Mouse (Mus musculus): ENCODE data around the gene Kifc1. TPM values are rescaled to one million over a fixed set of nuclear protein-coding genes. Genes with fewer than 3 reads are reported as not detected.
A peak's percentile ranks its signal among the peaks of the same experiment; 100 is the strongest.
"Not testable (repeated sequence)": the region's sequence is repeated elsewhere in the genome, so short reads cannot be mapped to it uniquely, and the experiment has no call there.

Kifc1 gene
- total RNA-seq, 2 experiments from 2014 or later: 4.1 to 5.8 TPM

DNA sequence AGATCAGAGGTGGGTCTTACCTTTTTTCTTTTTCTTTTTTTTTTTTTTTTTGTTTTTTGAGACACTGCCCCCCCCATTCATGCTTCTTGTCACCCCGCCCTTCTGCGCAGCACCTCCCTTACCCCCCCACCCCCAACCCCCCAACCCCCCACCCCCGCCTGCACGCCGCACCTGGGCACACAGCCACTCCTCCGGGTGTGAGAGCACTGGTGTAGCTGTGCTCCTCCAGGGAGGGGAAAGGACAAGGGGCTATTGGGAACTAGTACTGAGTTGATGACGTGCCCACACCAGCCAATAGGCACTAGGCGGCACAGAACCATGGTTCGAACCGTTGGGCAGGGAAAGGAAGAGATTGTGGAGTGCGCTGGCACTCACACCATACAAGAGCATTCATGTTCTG, 16.1 kb downstream of the Kifc1 start:
- no peak for DNase-seq
- intact Hi-C loops (cut with DNase I): no loop called here

DNA sequence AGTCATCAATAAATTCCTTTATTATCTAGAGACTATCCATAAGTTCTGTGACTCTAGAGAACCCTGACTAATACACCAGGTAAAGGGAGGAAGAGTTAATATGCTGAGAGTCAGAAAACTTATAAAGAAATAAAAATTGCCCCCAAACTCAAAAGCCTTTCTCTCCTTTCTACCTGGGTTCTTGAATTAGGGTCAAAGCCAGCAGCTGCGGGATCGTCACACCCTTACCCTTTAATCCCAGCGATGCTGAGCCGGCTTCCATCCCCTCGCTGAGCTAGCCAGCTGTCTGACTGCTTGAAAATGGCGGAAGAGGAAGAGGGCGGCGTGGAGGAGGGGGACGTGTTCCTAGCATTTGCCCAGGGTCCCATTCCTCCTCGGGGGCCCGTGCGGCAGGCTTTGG, 16.9 kb downstream of the Kifc1 start, which contains the start of gene Gm7029:
Gm7029 (plus strand) TSS at position 301 of the 400 bp plus-strand sequence.
- intact Hi-C loops (cut with DNase I); DNase-seq: not testable (repeated sequence)

DNA sequence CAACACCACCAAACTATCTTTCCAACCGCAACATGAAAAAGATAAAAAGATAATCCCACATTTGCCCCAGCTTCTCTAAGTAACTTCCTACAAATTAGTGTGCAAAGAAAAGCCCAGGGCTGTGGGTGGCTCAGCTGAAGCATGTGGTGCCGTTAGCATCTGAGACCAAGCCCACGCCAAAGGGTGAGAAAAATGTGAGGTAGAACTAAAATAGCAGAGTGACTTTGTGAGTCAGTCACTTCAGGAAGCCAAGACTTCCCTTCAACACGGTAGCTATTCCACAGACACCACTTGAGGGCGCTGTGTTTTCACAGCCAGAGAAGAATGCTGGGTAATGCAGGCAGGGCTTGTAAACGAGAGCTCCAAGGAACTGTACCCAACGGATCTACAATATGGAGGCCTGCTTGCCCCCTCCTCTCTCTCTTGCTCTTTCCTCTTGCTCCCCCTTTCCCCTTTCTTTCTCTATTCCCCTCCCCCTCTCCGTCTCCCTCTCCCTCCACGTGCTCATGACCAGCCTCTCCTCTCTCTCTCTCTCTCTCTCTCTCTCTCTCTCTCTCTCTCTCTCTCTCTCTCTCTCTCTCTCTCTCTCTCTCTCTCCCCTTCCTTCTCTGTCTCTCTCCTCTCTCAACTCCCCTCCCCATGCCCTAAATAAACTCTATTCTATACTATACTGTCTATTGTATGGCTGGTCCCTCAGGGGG, 25.0 kb downstream of the Kifc1 start:
- peak; percentile 28 to 59 for DNase-seq
- intact Hi-C loops (cut with DNase I): no loop called here

DNA sequence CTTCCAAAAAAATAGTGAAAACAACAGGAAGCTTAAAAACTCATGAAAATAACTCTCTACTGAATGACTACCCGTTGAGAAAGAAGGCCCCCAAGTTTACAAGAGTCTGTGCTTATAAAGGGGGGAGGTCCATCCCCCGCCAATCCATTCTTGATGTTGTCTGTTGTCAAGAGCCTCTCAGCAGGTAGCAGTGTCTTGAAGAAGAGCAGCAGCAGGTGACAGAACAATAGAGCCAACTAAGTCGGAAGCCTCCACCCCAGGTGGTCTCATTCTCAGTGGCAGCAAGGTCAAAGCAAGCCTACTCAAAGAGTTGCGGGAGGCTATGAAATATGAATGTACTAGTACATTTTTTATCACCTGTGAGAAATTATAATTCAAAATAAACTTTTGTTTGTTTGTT, 32.6 kb downstream of the Kifc1 start:
- no peak for DNase-seq
- intact Hi-C loops (cut with DNase I): no loop called here

DNA sequence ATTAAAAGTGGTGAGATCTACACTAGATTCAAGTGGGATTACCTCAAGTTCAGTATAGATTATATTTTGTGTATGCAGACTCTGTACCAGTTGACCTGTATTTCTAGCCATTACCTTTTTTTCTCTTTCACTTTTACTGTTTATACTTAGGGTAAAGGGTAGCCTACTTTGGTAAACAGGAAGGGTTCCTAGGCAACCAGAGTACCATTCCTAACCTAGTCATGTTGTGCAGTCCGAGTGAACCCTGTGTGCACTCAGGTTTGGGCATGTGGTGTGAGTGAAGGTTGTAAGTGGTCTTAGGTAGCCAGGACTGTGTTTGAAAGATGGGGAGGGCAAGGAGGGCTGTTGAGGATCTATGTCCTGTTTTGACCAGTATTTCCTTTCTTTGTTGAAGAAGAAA, 39.1 kb downstream of the Kifc1 start:
- intact Hi-C loops (cut with DNase I): no loop called here
- DNase-seq: no peak

DNA sequence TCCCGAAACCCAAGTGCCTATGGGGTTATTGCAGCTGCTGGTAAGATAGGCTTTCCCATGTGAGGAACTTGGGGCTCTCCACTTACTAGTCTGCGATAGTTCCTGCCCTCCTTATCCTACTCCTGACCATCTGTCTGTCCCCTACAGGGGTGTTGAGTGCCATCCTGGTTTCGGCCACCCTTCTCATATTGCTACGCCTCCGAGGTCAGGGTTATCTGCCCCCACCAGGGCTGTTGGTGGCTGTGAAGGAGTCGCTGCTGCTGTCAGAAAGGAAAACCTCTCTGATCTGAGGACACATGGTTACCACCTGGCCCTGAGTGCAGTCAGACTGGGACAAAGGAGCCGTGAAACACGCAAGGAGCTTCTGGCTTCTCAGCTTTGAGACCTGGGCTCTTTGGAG, 42.3 kb downstream of the Kifc1 start:
- intact Hi-C loops (cut with DNase I): no loop called here
- DNase-seq: no peak

DNA sequence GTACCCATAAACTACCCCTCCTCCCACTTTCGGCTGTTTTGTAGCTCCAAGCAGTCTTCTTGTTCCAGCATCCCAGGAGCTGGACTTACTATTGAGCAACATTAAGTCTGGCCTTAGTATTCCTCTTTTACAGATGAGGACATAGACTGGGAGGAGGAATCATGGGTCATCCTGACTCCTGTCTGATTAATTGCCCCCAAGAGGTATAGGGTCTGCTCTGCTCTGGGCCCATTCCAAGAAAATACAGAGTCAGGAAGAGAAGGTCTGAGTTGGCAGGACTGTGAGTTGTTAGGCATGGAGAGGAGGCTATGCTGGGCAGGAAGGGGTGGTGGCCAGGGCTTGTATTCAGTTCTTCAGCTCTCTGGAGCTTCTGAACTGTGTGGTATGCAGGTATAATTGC, 46.3 kb downstream of the Kifc1 start:
- intact Hi-C loops (cut with DNase I): no loop called here

DNA sequence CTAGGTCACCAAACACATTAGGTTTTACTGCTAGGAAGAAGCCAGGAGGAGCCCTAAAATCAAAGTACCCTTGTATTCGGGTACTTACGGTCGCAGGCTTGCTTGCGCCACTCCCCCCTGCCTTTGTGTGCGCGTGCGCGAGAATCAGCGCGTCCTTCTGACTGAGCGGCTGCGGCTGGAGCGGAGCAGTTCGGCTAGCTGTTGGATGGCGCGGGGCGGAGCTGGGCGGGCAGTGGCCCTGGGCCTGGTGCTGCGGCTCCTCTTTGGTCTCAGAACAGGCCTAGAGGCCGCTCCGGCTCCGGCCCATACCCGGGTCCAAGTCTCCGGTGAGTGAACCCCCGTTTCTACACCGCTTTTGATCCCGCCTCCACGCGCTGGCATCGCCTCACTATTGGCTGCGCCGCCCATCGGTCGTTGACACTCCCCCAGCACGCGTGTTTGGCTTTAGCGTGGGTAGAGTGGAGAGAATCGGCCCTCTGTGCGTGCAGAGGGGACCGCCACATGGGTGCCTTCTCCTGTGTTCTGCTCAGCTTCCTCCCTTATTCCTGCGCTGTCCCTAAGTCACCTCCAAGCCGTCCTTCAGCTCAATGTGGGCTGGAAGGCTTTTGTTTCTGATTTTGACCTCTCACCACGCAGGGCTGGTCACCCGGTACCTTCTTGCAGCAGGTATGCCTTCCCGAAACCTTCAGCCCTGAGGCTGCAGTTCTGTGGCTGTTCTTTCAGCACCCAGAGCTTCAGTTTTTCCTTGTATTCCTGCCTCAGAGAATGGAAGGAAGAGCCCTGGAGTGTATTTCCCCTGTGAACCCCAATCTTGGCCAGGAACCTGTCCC, 47.3 kb downstream of the Kifc1 start, which contains the start of gene Cd320:
Cd320 (plus strand) TSS at position 126 of the 830 bp plus-strand sequence.
- intact Hi-C loops (cut with DNase I): no loop called here
- peak; percentile 93 to 94 for DNase-seq

More for the DNA sequence above, 46.3 kb downstream of the Kifc1 start:
- no peak for DNase-seq

DNA sequence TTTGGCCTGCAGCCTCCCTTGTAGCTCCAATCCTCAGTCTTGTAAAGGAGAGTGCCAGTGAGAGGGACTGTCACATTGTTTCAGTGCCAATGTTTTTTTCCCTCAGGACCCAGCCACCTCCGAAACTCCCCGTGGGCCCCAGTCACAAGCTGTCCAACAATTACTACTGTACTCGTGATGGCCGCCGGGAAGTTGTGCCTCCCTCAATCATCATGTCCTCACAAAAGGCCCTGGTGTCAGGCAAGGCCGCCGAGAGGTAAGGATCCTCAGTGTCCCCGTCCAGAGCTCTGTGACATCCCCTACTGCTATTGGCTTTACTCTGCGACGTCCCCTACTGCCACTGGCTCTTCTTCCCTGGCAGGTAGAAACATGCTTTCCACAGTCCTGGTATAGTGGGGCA, 60.9 kb downstream of the Kifc1 start:
- intact Hi-C loops (cut with DNase I): no loop called here
- no peak for DNase-seq

DNA sequence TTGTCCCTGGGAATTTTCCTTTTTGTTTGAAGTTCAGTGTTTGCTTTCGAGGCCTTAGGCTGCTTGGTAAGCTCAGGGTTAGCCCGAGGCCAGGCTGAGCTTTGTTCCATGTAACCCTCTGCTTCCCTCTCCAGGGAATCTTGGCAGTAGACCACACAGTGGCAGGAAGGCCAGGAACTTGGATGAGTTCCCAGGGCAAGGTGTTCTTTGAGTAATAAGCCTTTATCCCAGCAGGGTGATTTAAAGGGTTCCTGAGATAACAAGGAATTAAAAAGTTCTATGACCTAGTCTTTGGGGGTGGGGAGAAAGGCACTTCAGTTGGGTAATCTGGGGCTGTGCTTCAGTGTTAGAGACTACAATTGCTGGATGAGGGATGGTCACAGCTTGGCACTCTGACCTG, 61.6 kb downstream of the Kifc1 start:
- peak; percentile 74 to 82 for DNase-seq
- intact Hi-C loops (cut with DNase I): no loop called here

DNA sequence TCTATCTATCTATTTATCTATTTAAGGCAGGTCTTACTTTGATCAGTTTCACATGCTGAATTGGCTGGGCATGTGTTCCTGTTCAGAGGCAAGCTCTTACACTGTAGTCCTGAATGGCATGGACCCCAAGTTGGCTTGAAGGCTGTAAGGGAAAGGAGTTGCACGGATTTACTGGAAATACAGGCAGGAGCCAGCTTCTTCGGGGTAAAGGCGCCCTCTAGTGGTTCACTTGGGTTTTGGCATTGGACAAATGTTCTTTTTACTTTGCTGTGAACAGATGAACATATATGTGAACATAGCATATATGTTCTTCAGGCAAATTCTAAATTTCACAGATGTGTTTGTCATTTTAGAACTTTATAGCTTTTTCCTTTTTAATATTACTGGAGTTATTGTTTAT, 63.6 kb downstream of the Kifc1 start:
- intact Hi-C loops (cut with DNase I): no loop called here

More for the DNA sequence above, 63.6 kb downstream of the Kifc1 start:
- peak; percentile 73 to 83 for DNase-seq

Small RNA genes within 50 kb of the gene (microRNA-seq; reads per million reads assigned to microRNA genes)
- gene Gm27740: 0 reads per million in 2 experiments

Other genes starting within 250 kb of the Kifc1 start
- 100 to 1,000 TPM; 101 to 111 TPM for gene Hnrnpm, start 203.8 kb downstream of the Kifc1 start, total RNA-seq (2021)
- gene March2, start 172.0 kb downstream of the Kifc1 start, total RNA-seq (2021): 100 to 1,000 TPM; 160 to 167 TPM
- gene Rab11b, start 130.1 kb downstream of the Kifc1 start, total RNA-seq (2021): 100 to 1,000 TPM; 271 to 275 TPM
- 10 to 100 TPM; 20.5 to 31.6 TPM for gene Angptl4, start 108.8 kb downstream of the Kifc1 start, total RNA-seq (2021)
- gene Kank3, start 80.1 kb downstream of the Kifc1 start, total RNA-seq (2021): 100 to 1,000 TPM in 1 of 2 experiments, 10 to 100 TPM in 1; 96.9 to 104 TPM
- 100 to 1,000 TPM; 736 to 815 TPM for gene Rps28, start 66.1 kb downstream of the Kifc1 start, total RNA-seq (2021)
- gene Ndufa7, start 66.1 kb downstream of the Kifc1 start, total RNA-seq (2021): 100 to 1,000 TPM; 544 to 555 TPM
- gene Cd320, start 47.6 kb downstream of the Kifc1 start, total RNA-seq (2021): 10 to 100 TPM; 25.0 to 26.6 TPM
- not detected for gene Gm7029, start 16.8 kb downstream of the Kifc1 start, total RNA-seq (2021)
- not detected for gene Platr17, start 14.5 kb upstream of the Kifc1 start, total RNA-seq (2021)
- 10 to 100 TPM; 11.3 to 13.7 TPM for gene Daxx, start 18.8 kb upstream of the Kifc1 start, total RNA-seq (2021)
- 100 to 1,000 TPM in 1 of 2 experiments, 10 to 100 TPM in 1; 92.8 to 100 TPM for gene Tapbp, start 25.2 kb upstream of the Kifc1 start, total RNA-seq (2021)
- 10 to 100 TPM; 16.8 to 20.3 TPM for gene Zbtb22, start 25.2 kb upstream of the Kifc1 start, total RNA-seq (2021)
- 10 to 100 TPM; 54.7 to 58.6 TPM for gene Rgl2, start 38.9 kb upstream of the Kifc1 start, total RNA-seq (2021)
- gene Pfdn6, start 49.7 kb upstream of the Kifc1 start, total RNA-seq (2021): 10 to 100 TPM; 62.7 to 73.7 TPM
- 10 to 100 TPM; 10.4 to 11.5 TPM for gene Wdr46, start 50.0 kb upstream of the Kifc1 start, total RNA-seq (2021)
- gene B3galt4, start 60.8 kb upstream of the Kifc1 start, total RNA-seq (2021): 1 to 10 TPM; 2.2 to 2.9 TPM
- gene Vps52, start 65.2 kb upstream of the Kifc1 start, total RNA-seq (2021): 10 to 100 TPM; 35.0 to 37.8 TPM
- gene Rps18, start 65.3 kb upstream of the Kifc1 start, total RNA-seq (2021): 100 to 1,000 TPM; 417 to 479 TPM
- gene H2-K1, start 109.7 kb upstream of the Kifc1 start, total RNA-seq (2021): 10 to 100 TPM; 56.5 to 61.2 TPM
- 10 to 100 TPM; 12.2 to 14.6 TPM for gene Ring1, start 134.0 kb upstream of the Kifc1 start, total RNA-seq (2021)
- gene H2-Ke6, start 137.4 kb upstream of the Kifc1 start, total RNA-seq (2021): 10 to 100 TPM; 80.6 to 88.2 TPM
- gene Slc39a7, start 141.0 kb upstream of the Kifc1 start, total RNA-seq (2021): 10 to 100 TPM; 63.2 to 63.3 TPM
- gene Rxrb, start 141.2 kb upstream of the Kifc1 start, total RNA-seq (2021): 10 to 100 TPM; 41.9 to 44.7 TPM
- 1 to 10 TPM; 1.5 to 2.7 TPM for gene Col11a2, start 148.8 kb upstream of the Kifc1 start, total RNA-seq (2021)
- under 1 TPM; 0.33 to 0.54 TPM for gene H2-Oa, start 201.7 kb upstream of the Kifc1 start, total RNA-seq (2021)
- 1 to 10 TPM; 3.5 to 4.0 TPM for gene H2-DMa, start 228.9 kb upstream of the Kifc1 start, total RNA-seq (2021)
- 10 to 100 TPM; 93.2 to 99.4 TPM for gene Brd2, start 232.0 kb upstream of the Kifc1 start, total RNA-seq (2021)

Measured in heart, postnatal 14 days (tissue).